Mouse (Mus musculus) hindbrain, embryonic 11.5 days (tissue): Measurements from ENCODE around the gene Prkag2. TPM values are rescaled to one million over a fixed set of nuclear protein-coding genes. Genes with fewer than 3 reads are reported as not detected.

Experiments used
- ATAC-seq: fragments of 200-750 bp; cut with Nextera tagmentation; 2 replicates; pipeline ENCODE4 v1.8.0; 2017; ENCODE audit warnings: mild to moderate bottlenecking, moderate TSS enrichment, moderate library complexity; ENCODE audit not compliant: low FRiP score
- DNase-seq: peaks from one replicate; pipeline ENCODE4 v3.0.0-alpha.2; 2015; ENCODE audit warnings: low spot score
- H3K27ac ChIP-seq: fragments of 300-500 bp; sonication (generic); 2 replicates; pipeline ENCODE4 v1.5.1; 2014; ENCODE audit warnings: mild to moderate bottlenecking, low read depth, low read length
- H3K27me3 ChIP-seq: fragments of 300-500 bp; sonication (generic); 2 replicates; pipeline ENCODE4 v1.6.1; 2014; ENCODE audit warnings: mild to moderate bottlenecking, low read length, moderate library complexity, mixed read lengths; ENCODE audit not compliant: control insufficient read depth, insufficient read depth
- H3K36me3 ChIP-seq: fragments of 300-500 bp; sonication (generic); 2 replicates; pipeline ENCODE4 v1.6.1; 2014; ENCODE audit warnings: mild to moderate bottlenecking, low read length, moderate library complexity, mixed read lengths; ENCODE audit not compliant: control insufficient read depth, insufficient read depth
- H3K4me1 ChIP-seq: fragments of 300-500 bp; sonication (generic); replicated peaks from 2 replicates; pipeline ENCODE4 v1.6.1; 2014; ENCODE audit warnings: low read length, mixed read lengths; ENCODE audit not compliant: control insufficient read depth, insufficient read depth
- H3K4me2 ChIP-seq: fragments of 300-500 bp; sonication (generic); replicated peaks from 2 replicates; pipeline ENCODE4 v1.6.1; 2014; ENCODE audit warnings: mild to moderate bottlenecking, low read depth, low read length
- H3K4me3 ChIP-seq: fragments of 300-500 bp; sonication (generic); 2 replicates; pipeline ENCODE4 v1.5.1; 2014; ENCODE audit warnings: low read depth, low read length
- H3K9ac ChIP-seq: fragments of 300-500 bp; sonication (generic); 2 replicates; pipeline ENCODE4 v1.6.1; 2014; ENCODE audit warnings: low read depth, low read length
- H3K9me3 ChIP-seq: fragments of 300-500 bp; sonication (generic); 2 replicates; pipeline ENCODE4 v1.6.1; 2016; ENCODE audit warnings: low read length; ENCODE audit not compliant: control insufficient read depth
- WGBS: fragments of 180-500 bp; shearing (Covaris S2); extraction: QIAGEN DNeasy Blood & Tissue Kit; methylation state at CpG from one replicate; pipeline ENCODE4 v1.1.7; 2014; 5-methylcytosine and 5-hydroxymethylcytosine counted together
- polyA plus RNA-seq: library from polyadenylated mRNA; unstranded; fragments of >200 nt; fragmentation: Nextera tagmentation; extraction: Ambion mirVana; gene quantifications from 2 replicates; pipeline ENCODE4 v1.2.1, GENCODE M21; 2014

Gene Prkag2
- polyA plus RNA-seq, 1 experiment from 2014 or later: 56.7 TPM

GRCm38 (mm10) chr5:24895606-24896005, 204.8 kb downstream of the Prkag2 start:
- 92% methylated on average over 4 of the region's 4 CpGs for WGBS
- H3K27me3 ChIP-seq: no peaks in the 10 kb centered on the region
- H3K4me1 ChIP-seq: no peaks in the 10 kb centered on the region
- no peak overlapping the region for H3K9ac ChIP-seq
- H3K4me3 ChIP-seq: no peak overlapping the region
- H3K9me3 ChIP-seq: no peaks in the 10 kb centered on the region
- ATAC-seq (no peak), DNase-seq (no peak)
- H3K4me2 ChIP-seq: no peak overlapping the region
- no peaks in the 10 kb centered on the region for H3K36me3 ChIP-seq
- H3K27ac ChIP-seq: no peak overlapping the region

- Histone ChIP-seq H3K27me3 (no peaks in the 10 kb centered on the region), H3K27ac (no peak overlapping the region), H3K4me1 (no peaks in the 10 kb centered on the region), H3K9ac (no peak overlapping the region), H3K4me2 (no peak overlapping the region), H3K4me3 (no peak overlapping the region), H3K36me3 (no peaks in the 10 kb centered on the region), H3K9me3 (no peaks in the 10 kb centered on the region)
- WGBS: 86% methylated on average over 1 of the region's 1 CpGs
- no peak for ATAC-seq
- DNase-seq: no peak
These were observed 205.6 kb downstream of the Prkag2 start for GRCm38 (mm10) chr5:24894814-24895213.

GRCm38 (mm10) chr5:24892461-24892860, 208.0 kb downstream of the Prkag2 start:
- H3K36me3 ChIP-seq: no peaks in the 10 kb centered on the region
- no peak overlapping the region for H3K27ac ChIP-seq
- H3K27me3 ChIP-seq: no peaks in the 10 kb centered on the region
- H3K9me3 ChIP-seq: no peaks in the 10 kb centered on the region
- no peak for ATAC-seq
- 92% methylated on average over 11 of the region's 11 CpGs for WGBS
- H3K4me2 ChIP-seq: no peak overlapping the region
- no peaks in the 10 kb centered on the region for H3K4me1 ChIP-seq
- no peak for DNase-seq
- H3K4me3 ChIP-seq: no peak overlapping the region
- H3K9ac ChIP-seq: no peak overlapping the region

- Histone ChIP-seq H3K36me3 (no peaks in the 10 kb centered on the region), H3K4me1 (no peaks in the 10 kb centered on the region), H3K4me2 (no peak overlapping the region), H3K9me3 (no peaks in the 10 kb centered on the region), H3K27ac (no peak overlapping the region), H3K4me3 (no peak overlapping the region), H3K9ac (no peak overlapping the region), H3K27me3 (no peaks in the 10 kb centered on the region)
- no peak for ATAC-seq
- no peak for DNase-seq
- WGBS: 72% methylated on average over 9 of the region's 9 CpGs
These were observed 210.6 kb downstream of the Prkag2 start for GRCm38 (mm10) chr5:24889860-24890259.

GRCm38 (mm10) chr5:24888874-24889591, 211.4 kb downstream of the Prkag2 start:
- 89% methylated on average over 11 of the region's 11 CpGs for WGBS
- Histone ChIP-seq H3K4me2 (no peak overlapping the region), H3K4me1 (no peaks in the 10 kb centered on the region), H3K4me3 (no peak overlapping the region), H3K9ac (no peak overlapping the region), H3K36me3 (no peaks in the 10 kb centered on the region), H3K9me3 (no peaks in the 10 kb centered on the region), H3K27ac (no peak overlapping the region), H3K27me3 (no peaks in the 10 kb centered on the region)
- ATAC-seq: no peak
- no peak for DNase-seq

GRCm38 (mm10) chr5:24887271-24887670, 213.2 kb downstream of the Prkag2 start:
- Histone ChIP-seq H3K9ac (no peak overlapping the region), H3K9me3 (no peaks in the 10 kb centered on the region), H3K36me3 (no peaks in the 10 kb centered on the region), H3K27ac (no peak overlapping the region), H3K4me2 (no peak overlapping the region), H3K4me3 (no peak overlapping the region), H3K4me1 (no peaks in the 10 kb centered on the region), H3K27me3 (no peaks in the 10 kb centered on the region)
- no peak for ATAC-seq
- WGBS: 84% methylated on average over 8 of the region's 8 CpGs
- DNase-seq: no peak

- Histone ChIP-seq H3K4me1 (no peaks in the 10 kb centered on the region), H3K4me3 (no peak overlapping the region), H3K36me3 (no peaks in the 10 kb centered on the region; the same call in 1 of the 2 replicates), H3K4me2 (no peak overlapping the region), H3K27ac (no peak overlapping the region), H3K9ac (no peak overlapping the region), H3K9me3 (no peaks in the 10 kb centered on the region), H3K27me3 (no peaks in the 10 kb centered on the region)
- DNase-seq (no peak), ATAC-seq (no peak)
- WGBS: 88% methylated on average over 4 of the region's 4 CpGs
These were observed 221.7 kb downstream of the Prkag2 start for GRCm38 (mm10) chr5:24878713-24879112.

- Histone ChIP-seq H3K4me1 (no peaks in the 10 kb centered on the region), H3K27me3 (no peaks in the 10 kb centered on the region), H3K4me2 (no peak overlapping the region), H3K9ac (no peak overlapping the region), H3K9me3 (no peaks in the 10 kb centered on the region), H3K4me3 (no peak overlapping the region), H3K27ac (no peak overlapping the region), H3K36me3 (no peaks in the 10 kb centered on the region; the same call in 1 of the 2 replicates)
- no peak for DNase-seq
- WGBS: 78% methylated on average over 11 of the region's 11 CpGs
- no peak for ATAC-seq
These were observed 222.4 kb downstream of the Prkag2 start for GRCm38 (mm10) chr5:24877836-24878624.

GRCm38 (mm10) chr5:24876653-24877052, 223.8 kb downstream of the Prkag2 start:
- 90% methylated on average over 9 of the region's 9 CpGs for WGBS
- Histone ChIP-seq H3K9me3 (no peaks in the 10 kb centered on the region), H3K36me3 (no peaks in the 10 kb centered on the region; the same call in 1 of the 2 replicates), H3K4me3 (no peak overlapping the region), H3K9ac (no peak overlapping the region), H3K4me2 (no peak overlapping the region), H3K27ac (no peak overlapping the region), H3K4me1 (no peaks in the 10 kb centered on the region), H3K27me3 (no peaks in the 10 kb centered on the region)
- DNase-seq (no peak), ATAC-seq (no peak)
